Mouse (Mus musculus): Measurements from ENCODE around the gene BC034090.

DNA sequence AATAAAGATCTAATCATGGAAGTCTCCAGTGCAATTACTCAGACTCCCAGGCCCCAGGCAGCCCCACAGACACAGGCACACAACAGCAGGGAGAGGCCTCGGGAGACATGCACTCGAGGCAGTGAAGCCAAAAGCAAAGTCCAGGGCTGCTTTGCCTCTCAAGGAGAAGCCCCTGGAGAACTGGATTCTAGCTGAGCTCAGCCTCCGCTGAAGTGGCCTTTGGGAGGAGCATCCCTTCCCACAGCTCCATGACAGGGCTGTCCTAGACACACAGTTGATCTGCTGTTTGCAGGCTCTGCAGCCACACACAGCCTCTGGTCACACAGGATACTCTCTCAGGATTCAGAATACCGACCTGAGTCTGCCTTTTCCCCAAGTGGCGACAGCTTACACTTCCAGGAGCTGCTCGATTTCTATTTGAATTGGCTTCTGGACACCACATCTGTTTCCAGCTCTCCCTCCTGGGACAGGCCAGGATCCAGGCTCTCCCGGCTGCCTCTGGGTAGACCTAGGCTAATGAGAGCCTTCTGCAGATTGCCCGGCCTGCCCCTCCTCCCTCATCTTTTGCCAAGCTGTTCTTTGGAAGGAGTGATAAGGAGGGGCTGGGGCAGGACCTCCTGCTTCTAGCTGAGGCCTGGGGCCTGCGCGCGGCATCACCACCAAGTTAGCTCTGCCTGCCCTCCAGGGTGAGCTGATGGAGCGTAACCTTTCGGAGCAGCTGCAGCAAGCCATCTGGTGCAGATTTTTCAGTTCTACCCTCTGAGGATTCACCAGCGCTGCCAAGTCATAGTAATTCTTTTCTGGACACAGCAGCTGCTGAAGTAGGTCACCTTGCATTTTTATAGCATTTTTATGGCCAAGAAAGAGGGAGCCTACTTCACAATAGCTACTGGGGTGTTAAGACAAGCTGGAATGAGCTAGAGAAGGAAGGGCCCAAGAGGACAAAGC lies 14.5 kb downstream of the BC034090 start:
- no peak for TF ChIP-seq CTCF (IDR thresholded peaks at IDR 0.05; ENCODE audit: insufficient read depth, low read length)
- no peak for TF ChIP-seq POLR2A (IDR thresholded peaks at IDR 0.05; ENCODE audit: borderline replicate concordance, extremely low read depth, low read depth, low read length)

All from lung, adult 2 months (tissue).